Mouse (Mus musculus): ENCODE results near the gene Pick1.
"Not testable (repeated sequence)": the region's sequence is repeated elsewhere in the genome, so short reads cannot be mapped to it uniquely, and the experiment has no call there.

Pick1 gene

GRCm38 (mm10) chr15:79224685-79225084 lies 4.3 kb upstream of the Pick1 start:
- peak; percentile 54 to 85 for DNase-seq (ENCODE audit: low spot score in 2 of 2)

GRCm38 (mm10) chr15:79225780-79226179 lies 3.2 kb upstream of the Pick1 start:
- not testable (repeated sequence) for DNase-seq (ENCODE audit: low spot score in 2 of 2)

GRCm38 (mm10) chr15:79235268-79235667 lies 6.3 kb downstream of the Pick1 start:
- no peak for DNase-seq (ENCODE audit: low spot score in 2 of 2)

GRCm38 (mm10) chr15:79238036-79238435 lies 9.1 kb downstream of the Pick1 start:
- no peak for DNase-seq (ENCODE audit: low spot score in 2 of 2)

- DNase-seq (ENCODE audit: low spot score in 2 of 2): no peak
These were observed 13.7 kb downstream of the Pick1 start for GRCm38 (mm10) chr15:79242574-79243233.

GRCm38 (mm10) chr15:79243234-79244042 lies 14.5 kb downstream of the Pick1 start:
- DNase-seq (ENCODE audit: low spot score in 2 of 2): peak; percentile 90 to 96

- no peak for DNase-seq (ENCODE audit: low spot score in 2 of 2)
These were observed 15.3 kb downstream of the Pick1 start for GRCm38 (mm10) chr15:79244071-79244893.

GRCm38 (mm10) chr15:79245321-79245720 lies 16.3 kb downstream of the Pick1 start:
- DNase-seq (ENCODE audit: low spot score in 2 of 2): no peak

GRCm38 (mm10) chr15:79250236-79250635 lies 21.3 kb downstream of the Pick1 start:
- DNase-seq (ENCODE audit: low spot score in 2 of 2): no peak

GRCm38 (mm10) chr15:79251168-79251567 lies 22.2 kb downstream of the Pick1 start:
- DNase-seq (ENCODE audit: low spot score in 2 of 2): no peak

- DNase-seq (ENCODE audit: low spot score in 2 of 2): no peak
These were observed 23.0 kb downstream of the Pick1 start for GRCm38 (mm10) chr15:79251781-79252491.

- no peak for DNase-seq (ENCODE audit: low spot score in 2 of 2)
These were observed 23.6 kb downstream of the Pick1 start for GRCm38 (mm10) chr15:79252580-79252979.

- DNase-seq (ENCODE audit: low spot score in 2 of 2): no peak
These were observed 25.7 kb downstream of the Pick1 start, which contains the start of gene Slc16a8 for GRCm38 (mm10) chr15:79254661-79255060. Gene Slc16a8, minus strand, starts transcription at chr15:79254761.

GRCm38 (mm10) chr15:79258521-79258920 lies 29.5 kb downstream of the Pick1 start:
- DNase-seq (ENCODE audit: low spot score in 2 of 2): no peak

- no peak for DNase-seq (ENCODE audit: low spot score in 2 of 2)
These were observed 32.2 kb downstream of the Pick1 start for GRCm38 (mm10) chr15:79261095-79261725.

GRCm38 (mm10) chr15:79261757-79262156 lies 32.8 kb downstream of the Pick1 start:
- DNase-seq (ENCODE audit: low spot score in 2 of 2): no peak

- peak in 1 of 2 experiments; percentile 32 for DNase-seq (ENCODE audit: low spot score in 2 of 2)
These were observed 33.4 kb downstream of the Pick1 start for GRCm38 (mm10) chr15:79262375-79262774.

GRCm38 (mm10) chr15:79262786-79263309 lies 33.9 kb downstream of the Pick1 start:
- no peak for DNase-seq (ENCODE audit: low spot score in 2 of 2)

GRCm38 (mm10) chr15:79263726-79264125 lies 34.8 kb downstream of the Pick1 start:
- DNase-seq (ENCODE audit: low spot score in 2 of 2): no peak

- DNase-seq (ENCODE audit: low spot score in 2 of 2): no peak
These were observed 36.4 kb downstream of the Pick1 start for GRCm38 (mm10) chr15:79265384-79265783.

GRCm38 (mm10) chr15:79268521-79268920 lies 39.5 kb downstream of the Pick1 start:
- no peak for DNase-seq (ENCODE audit: low spot score in 2 of 2)
